Mouse (Mus musculus): ENCODE measurements at regions not wholly inside any gene's neighbourhood (a gene's known extent, or its start where the extent isn't known, plus 50 kb on each side); places are given as distances from the start of the nearest gene placed in this dataset.

DNA sequence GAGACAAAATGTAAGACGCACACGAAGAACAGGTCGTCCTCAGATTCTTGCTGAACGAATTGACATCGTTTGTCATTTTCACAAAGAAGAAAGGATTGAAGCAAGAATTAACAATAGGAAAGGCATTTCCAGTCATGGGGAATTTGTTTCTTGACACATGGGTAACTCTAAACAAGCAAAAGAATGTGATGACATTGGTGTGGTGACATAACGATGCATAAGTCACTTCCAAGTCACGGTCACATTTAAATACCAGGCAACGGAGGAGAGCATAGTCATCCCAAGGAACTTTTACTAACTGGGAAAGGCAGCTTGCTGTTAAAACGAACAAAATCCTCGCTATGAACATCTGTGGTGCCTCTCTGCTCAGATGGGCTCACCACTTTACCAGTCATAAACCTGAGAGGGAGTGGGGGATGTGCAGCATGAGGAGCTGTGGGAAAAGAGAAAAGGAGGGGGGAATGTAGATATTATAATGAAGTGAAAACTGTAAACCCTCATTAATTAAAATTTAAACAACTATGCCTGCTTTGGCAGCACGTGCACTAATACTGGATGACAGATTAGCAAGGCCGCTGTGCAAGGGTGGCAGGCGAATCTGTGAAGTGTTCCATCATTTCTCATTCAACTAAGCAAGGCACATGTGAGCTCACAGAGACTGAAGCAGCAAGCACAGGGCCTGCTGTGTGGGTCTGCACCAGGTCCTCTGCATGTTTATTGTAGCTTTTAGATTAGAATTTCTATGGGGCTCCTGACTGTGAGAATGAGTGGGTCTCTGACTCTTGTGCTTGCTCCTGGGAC is 167.2 kb upstream of the Dkk2 start:
- no peak for DNase-seq (ENCODE audit: low read depth, low spot score)

DNA sequence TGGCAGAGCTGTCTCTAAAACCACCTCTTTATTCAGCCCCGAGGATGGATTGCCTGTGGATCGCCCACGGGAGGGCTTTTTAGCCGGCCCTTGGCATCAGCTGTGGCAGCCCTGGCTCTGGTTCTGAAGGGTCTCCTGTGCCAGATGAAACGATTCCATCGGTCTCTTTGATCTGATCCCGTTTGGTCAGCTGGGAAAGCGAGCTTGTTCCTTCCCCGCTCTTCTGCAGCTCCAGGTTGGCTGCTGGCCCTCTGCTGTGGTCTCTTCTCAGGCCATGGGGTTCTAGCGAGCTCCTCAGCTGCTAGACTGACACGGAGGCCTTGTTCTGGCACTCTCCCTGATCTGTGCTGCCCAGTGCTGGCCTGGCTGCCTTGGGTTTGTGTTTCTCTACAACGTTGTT is 165.6 kb upstream of the Dkk2 start:
- DNase-seq (ENCODE audit: low read depth, low spot score), result no peak

GRCm38 (mm10) chr3:131921161-131921560 is 163.9 kb upstream of the Dkk2 start:
- DNase-seq (ENCODE audit: low read depth, low spot score), result no peak

DNA sequence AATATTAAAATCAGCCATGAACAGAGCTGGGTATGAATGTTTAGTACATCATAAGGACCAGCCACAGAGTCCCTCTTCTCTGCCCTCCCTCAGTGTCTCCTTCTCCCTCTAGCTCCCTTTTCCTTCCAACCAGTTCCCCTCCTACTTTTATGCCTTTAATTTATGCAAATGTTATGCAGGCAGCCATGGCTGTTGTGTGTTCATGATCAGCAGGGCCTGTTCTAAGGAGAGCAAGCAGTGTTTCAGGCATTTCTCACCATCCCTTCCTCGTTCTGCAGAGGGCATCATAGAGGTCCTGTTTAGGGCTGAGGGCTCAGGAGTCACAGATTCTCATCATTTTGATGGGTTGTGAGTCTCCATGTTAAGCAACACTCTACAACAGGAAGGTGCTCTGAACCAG is 162.4 kb upstream of the Dkk2 start:
- no peak for DNase-seq (ENCODE audit: low read depth, low spot score)

DNA sequence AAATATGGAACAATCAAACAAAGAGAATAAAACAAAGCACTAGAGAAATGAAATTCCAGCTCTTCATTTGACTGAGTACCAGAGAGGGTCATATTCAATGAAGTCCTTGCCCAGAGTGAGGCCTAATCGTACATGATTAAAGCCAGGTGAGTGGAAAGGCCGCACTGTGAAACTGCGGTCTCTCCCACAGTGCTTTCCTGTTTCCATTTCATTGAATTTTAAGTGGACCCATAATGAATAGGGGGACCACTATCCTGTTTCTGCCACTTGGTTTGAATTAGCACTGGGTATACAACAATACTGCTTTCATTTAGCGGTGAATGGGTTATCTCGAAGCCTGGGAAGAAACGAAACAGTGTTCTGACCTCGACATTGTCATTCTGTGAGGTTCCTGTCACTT is 144.2 kb upstream of the Dkk2 start:
- no peak for DNase-seq (ENCODE audit: low read depth, low spot score)

DNA sequence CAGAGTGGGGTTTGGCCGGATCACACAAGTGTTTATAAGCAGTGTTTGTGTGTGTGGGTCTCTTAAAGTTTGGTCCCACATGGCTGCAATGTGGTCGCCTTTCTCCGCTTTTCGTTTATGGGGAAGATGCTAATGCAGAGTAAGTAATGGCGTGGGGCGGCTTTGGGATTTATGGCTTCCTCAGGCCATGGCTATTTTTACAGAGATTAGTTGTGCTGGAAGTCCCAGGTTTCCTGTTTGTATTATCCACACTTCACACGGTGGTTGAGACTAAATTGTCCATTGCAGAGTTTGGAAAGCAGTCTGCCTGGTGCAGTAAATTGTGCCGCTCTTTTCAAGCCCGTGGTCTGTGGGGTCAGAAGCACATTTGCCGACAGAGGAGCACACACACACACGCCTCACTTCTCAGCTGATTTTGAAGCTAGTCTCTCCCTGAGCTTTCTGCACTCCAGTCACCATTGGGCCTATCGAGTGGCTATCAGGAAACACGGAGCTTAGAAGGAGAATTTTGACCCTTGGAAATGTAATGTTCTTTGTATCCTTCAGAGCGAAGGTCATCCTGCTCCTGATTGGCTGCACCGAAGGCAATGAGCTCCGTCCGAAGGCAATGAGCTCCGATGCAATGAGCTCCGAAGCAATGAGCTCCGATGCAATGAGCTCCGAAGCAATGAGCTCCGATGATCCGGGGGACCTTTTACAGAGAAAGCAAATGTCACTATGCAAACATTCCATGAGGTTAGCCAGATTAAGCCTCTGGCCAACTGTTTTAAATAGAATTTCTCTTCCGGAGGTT is 142.9 kb upstream of the Dkk2 start:
- no peak for DNase-seq (ENCODE audit: low read depth, low spot score)

DNA sequence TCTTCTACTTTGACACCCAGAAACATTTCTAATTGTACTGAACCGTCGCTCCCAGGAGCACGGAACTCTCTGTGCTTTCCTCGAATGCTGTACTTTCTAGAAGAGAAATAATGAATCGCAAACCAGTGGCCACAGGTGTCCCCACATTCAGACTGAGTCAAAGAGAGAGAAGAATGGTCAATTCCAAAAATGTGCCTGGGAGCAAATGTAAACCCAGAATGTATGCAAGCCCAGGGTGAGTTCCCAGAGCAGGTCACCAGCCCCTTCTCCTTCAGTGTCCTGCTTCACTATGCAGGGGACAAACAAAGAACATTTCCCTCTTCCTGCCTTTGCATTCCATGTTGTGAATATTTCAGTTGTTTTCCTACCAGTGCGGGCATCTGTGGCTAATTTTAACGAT is 141.7 kb upstream of the Dkk2 start:
- no peak for DNase-seq (ENCODE audit: low read depth, low spot score)

DNA sequence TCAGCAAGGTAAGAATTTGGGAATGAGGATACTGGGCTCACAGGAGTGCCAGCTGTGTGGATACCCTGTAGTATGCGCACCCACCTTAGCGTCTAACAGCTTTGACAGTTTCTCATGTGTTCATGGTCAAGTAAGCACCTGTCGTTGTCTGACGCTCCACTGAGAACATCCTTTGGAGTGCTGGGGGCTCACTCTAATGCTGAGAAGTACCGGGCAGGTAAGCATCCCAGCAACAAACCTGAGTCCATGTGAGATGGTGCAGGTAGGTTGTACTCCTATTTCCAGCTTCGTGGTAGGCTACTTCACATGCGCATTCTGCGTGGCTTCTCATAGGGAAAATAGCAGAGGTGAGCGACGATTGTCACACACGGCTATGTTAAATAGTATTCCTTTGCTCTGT is 129.3 kb upstream of the Dkk2 start:
- no peak for DNase-seq (ENCODE audit: low read depth, low spot score)

- no peak for DNase-seq (ENCODE audit: low read depth, low spot score)
Observed at GRCm38 (mm10) chr3:131960636-131961035, 124.5 kb upstream of the Dkk2 start.

DNA sequence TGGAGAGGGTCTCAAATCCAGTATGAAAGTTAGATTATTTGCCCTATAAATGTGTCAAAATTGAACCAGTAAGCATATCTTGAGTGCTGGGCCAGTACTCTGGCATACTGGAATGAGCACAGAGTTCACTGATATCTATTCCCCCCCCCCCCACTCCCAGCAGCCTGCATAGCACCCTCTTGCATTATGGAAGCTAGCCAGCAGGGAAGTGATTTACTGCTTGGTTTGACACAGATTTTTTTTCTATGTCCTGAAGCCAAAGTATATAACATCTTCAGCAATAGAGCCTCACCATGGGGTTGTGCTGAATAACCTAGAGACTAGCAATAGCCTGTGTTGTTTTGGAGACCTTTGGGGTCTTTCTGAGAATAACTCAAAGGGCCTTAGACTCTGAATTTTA is 123.5 kb upstream of the Dkk2 start:
- no peak for DNase-seq (ENCODE audit: low read depth, low spot score)

DNA sequence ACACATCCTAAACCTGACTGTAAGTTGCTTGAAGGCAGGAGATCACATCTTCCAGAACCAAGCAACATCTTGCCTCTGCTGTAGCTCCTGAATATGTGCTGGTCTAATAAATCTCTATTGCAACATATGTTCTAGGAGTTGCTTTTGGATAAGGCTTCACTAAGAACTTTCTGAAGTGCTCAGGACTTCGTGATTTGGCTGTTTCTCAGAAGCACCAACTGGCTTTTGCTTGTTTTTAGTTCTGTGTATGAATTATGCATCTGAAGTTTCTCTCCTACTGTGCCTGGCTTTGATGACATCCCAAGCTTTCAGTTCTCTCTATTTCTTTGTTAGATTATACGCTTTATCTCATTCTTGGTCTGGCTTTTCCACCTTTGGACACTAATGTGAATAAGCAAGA is 122.2 kb upstream of the Dkk2 start:
- peak; percentile 39 for DNase-seq (ENCODE audit: low read depth, low spot score)

- DNase-seq (ENCODE audit: low read depth, low spot score), result no peak
Observed at GRCm38 (mm10) chr3:131964952-131965351, 120.1 kb upstream of the Dkk2 start.

DNA sequence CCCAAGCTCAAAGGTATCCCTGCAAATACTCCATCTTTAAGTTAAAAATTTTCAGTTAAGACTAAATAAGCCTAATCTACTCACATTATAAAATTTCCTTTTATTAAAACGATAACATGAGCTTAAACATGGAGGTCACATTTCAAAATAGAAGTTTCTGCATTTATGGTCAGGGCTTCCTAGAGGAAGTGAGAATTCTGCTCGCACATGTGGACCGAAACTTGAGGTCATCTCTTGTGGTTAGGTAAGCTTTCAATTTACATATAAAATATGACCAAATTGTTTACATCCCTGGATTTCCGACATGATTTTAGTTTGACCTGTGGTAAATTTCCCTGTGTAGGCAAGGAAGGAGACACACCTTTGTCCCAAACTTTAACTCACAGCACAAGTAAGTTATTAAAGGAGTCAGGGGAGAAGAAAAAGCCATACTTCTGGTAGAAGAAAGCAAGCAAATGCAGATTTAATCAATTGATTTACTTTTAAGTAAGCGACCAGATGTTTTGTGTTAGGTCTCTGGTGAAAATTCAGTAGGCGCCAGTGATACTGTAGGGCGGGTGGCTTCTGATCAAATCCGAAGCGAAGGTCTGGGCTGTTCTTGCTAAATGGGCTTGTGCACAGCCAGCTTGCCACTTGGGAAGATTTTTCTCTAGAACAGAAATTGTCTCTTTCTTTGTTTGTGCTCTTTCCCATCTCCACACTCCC is 119.5 kb upstream of the Dkk2 start:
- DNase-seq (ENCODE audit: low read depth, low spot score), result no peak

DNA sequence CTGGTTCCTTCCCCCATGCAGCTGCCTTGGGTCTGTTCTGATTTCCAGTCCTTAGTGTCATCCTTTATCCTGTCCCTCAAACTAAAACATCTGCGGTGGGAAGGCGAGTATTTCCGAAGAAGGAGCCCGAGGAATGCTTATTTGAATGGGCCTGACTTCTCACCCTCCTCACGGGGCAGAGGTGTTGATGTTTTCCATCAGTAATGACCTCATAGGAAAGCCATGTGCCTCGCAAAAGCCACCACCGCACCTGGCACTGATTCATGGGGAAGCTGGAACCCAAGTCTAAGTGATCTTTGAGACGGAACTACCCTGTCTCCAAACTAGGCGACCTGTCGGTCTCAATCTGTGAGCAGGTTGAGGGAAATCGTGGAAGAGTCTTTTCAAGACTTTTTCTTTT is 117.8 kb upstream of the Dkk2 start:
- DNase-seq (ENCODE audit: low read depth, low spot score), result no peak

DNA sequence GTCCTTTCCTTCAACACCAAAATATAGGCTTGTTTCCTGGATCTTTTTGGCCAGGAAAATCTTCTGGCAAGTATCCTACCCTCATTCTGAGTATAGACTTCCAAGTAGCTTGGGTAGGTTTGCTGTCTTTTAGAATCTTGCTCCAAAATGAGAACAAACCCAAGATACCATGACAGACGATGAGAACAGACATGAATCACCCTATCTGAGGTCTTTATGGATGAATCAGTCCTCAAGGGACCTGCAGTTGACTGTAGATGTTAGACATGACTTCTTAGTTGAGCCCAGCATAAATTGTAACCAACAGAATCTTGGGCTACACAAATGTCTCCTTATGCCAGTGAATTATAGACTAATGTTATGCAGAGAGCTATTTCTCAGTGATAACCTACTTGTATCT is 114.3 kb upstream of the Dkk2 start:
- no peak for DNase-seq (ENCODE audit: low read depth, low spot score)

GRCm38 (mm10) chr3:131975940-131976628 is 109.0 kb upstream of the Dkk2 start:
- DNase-seq (ENCODE audit: low read depth, low spot score), result peak; percentile 19

- DNase-seq (ENCODE audit: low read depth, low spot score), result no peak
Observed at GRCm38 (mm10) chr3:131983292-131983691, 101.8 kb upstream of the Dkk2 start.

- no peak for DNase-seq (ENCODE audit: low read depth, low spot score)
Observed at GRCm38 (mm10) chr3:131998838-131999613, 86.1 kb upstream of the Dkk2 start.

DNA sequence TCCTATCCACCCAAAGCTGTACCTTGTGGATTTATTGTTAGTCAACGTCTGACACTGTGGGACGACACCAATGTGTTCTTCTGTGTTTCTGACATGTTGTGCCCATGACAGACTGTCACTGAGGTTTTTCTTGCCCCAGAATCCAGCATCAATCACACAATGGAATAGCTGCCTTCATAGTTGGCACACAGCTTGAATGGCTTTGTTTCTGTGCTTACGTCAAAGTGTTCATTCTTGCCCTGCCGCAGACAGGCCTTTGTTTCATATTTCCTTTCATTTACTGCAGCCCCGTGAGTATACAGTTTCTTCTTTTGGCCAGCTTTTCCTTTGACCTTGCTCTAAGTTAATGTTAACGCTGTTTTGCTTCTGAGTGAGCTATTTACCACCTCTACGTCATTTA is 78.9 kb upstream of the Dkk2 start:
- no peak for DNase-seq (ENCODE audit: low read depth, low spot score)

DNA sequence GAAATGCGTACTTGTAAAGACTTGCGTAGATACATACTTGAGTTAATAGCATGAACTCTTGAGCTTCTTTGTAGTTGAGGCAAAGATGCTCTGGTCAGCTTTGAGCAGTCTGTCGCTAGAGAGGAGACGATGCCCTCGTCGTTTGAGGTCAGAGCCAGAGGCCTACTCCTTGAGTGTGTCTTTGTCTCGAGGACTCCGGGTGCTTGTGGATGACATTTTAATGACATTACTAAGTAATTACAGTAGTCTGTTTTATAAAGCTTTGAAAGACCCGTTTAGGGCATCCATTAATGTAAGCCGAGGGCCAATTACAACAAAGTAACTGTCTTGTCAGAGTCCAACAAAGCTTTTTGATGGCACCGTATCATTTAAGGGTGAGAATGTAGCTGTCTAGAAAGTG is 78.2 kb upstream of the Dkk2 start:
- no peak for DNase-seq (ENCODE audit: low read depth, low spot score)

- DNase-seq (ENCODE audit: low read depth, low spot score), result no peak
Observed at GRCm38 (mm10) chr3:132007356-132007755, 77.7 kb upstream of the Dkk2 start.

Measured in telencephalon, adult 2 months (tissue).